Mouse (Mus musculus) cerebellum, postnatal 10 days (tissue): ENCODE results near the gene Sec14l5.

Experiments
- DNase-seq, 2 experiments: peaks; one replicate each; pipeline ENCODE4 v3.0.0; 2021; ENCODE audit warnings: mixed read lengths in 2 of 2

Gene Sec14l5

GRCm38 (mm10) chr16:5155014-5155413 is 8.1 kb downstream of the Sec14l5 start:
- DNase-seq, result no peak

- DNase-seq, result no peak
These were observed 9.6 kb downstream of the Sec14l5 start for GRCm38 (mm10) chr16:5156495-5156894.

- no peak for DNase-seq
These were observed 10.2 kb downstream of the Sec14l5 start for GRCm38 (mm10) chr16:5157113-5157512.

GRCm38 (mm10) chr16:5159248-5159647 is 12.3 kb downstream of the Sec14l5 start:
- no peak for DNase-seq

GRCm38 (mm10) chr16:5164327-5164726 is 17.4 kb downstream of the Sec14l5 start:
- DNase-seq, result no peak

GRCm38 (mm10) chr16:5168038-5168437 is 21.1 kb downstream of the Sec14l5 start:
- DNase-seq, result no peak

GRCm38 (mm10) chr16:5168829-5169228 is 21.9 kb downstream of the Sec14l5 start:
- peak; percentile 69 to 74 for DNase-seq

GRCm38 (mm10) chr16:5172636-5173035 is 25.7 kb downstream of the Sec14l5 start:
- no peak for DNase-seq

GRCm38 (mm10) chr16:5183310-5183975 is 36.5 kb downstream of the Sec14l5 start:
- peak; percentile 78 to 81 for DNase-seq

GRCm38 (mm10) chr16:5184101-5184500 is 37.2 kb downstream of the Sec14l5 start:
- DNase-seq, result peak; percentile 34 to 36

- DNase-seq, result peak; percentile 82 to 88
These were observed 38.0 kb downstream of the Sec14l5 start for GRCm38 (mm10) chr16:5184956-5185355.

- DNase-seq, result peak; percentile 38 to 41
These were observed 38.8 kb downstream of the Sec14l5 start for GRCm38 (mm10) chr16:5185691-5186090.

- DNase-seq, result peak; percentile 58 to 63
These were observed 39.3 kb downstream of the Sec14l5 start for GRCm38 (mm10) chr16:5186234-5186633.

GRCm38 (mm10) chr16:5195080-5195479 is 48.2 kb downstream of the Sec14l5 start:
- peak; percentile 81 to 89 for DNase-seq

GRCm38 (mm10) chr16:5202681-5203080 is 55.8 kb downstream of the Sec14l5 start:
- DNase-seq, result peak; percentile 71 to 78

GRCm38 (mm10) chr16:5203200-5203599 is 56.3 kb downstream of the Sec14l5 start:
- peak in 1 of 2 experiments; percentile 33 for DNase-seq

GRCm38 (mm10) chr16:5203668-5204433 is 56.9 kb downstream of the Sec14l5 start, which contains the start of gene Nagpa:
TSS of gene Nagpa (minus strand) at chr16:5204012.
- DNase-seq, result peak; percentile 90 to 91

GRCm38 (mm10) chr16:5205431-5205970 is 58.6 kb downstream of the Sec14l5 start:
- DNase-seq, result no peak

- DNase-seq, result no peak
These were observed 59.1 kb downstream of the Sec14l5 start for GRCm38 (mm10) chr16:5206051-5206450.

GRCm38 (mm10) chr16:5210365-5210764 is 63.5 kb downstream of the Sec14l5 start:
- no peak for DNase-seq

- DNase-seq, result no peak
These were observed 65.2 kb downstream of the Sec14l5 start for GRCm38 (mm10) chr16:5212150-5212549.

GRCm38 (mm10) chr16:5214126-5214525 is 67.2 kb downstream of the Sec14l5 start:
- no peak for DNase-seq

- no peak for DNase-seq
These were observed 69.8 kb downstream of the Sec14l5 start for GRCm38 (mm10) chr16:5216686-5217085.
